Mouse (Mus musculus) small intestine, adult 2 months (tissue): ENCODE results near the gene Pdia2.

Experiments
- CTCF ChIP-seq: fragments of 200-500 bp; IDR thresholded peaks from 2 replicates; pipeline ENCODE4 v1.5.1; 2012; ENCODE audit warnings: low read depth, mild to moderate bottlenecking, control low read depth, inconsistent platforms, low read length, moderate library complexity, mixed read lengths; ENCODE audit not compliant: insufficient replicate concordance, insufficient read length; ENCODE audit errors: extremely low read depth
- POLR2A ChIP-seq: fragments of 200-500 bp; IDR thresholded peaks from 2 replicates; pipeline ENCODE4 v1.6.1; 2012; ENCODE audit warnings: low read depth, mild to moderate bottlenecking, control low read depth, inconsistent platforms, low read length, moderate library complexity

DNA sequence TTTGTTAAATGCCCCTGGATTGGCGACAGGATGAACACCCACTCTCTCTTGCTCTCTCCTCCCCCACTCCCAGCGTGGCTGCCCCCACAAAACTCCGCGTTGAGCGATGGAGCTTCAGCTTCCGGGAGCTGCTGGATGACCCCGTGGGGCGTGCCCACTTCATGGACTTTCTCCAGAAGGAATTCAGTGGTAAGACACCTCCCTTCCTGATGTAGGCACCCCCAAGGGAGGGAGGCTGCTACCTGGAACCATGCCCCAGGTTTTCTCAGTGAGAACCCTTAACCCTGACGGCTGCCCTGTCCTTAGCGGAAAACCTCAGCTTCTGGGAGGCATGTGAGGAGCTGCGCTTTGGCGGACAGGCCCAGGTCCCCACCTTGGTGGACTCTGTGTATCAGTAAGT, 8.8 kb upstream of the Pdia2 start, which contains the start of gene Arhgdig:
- TF ChIP-seq CTCF (no peak), POLR2A (no peak)
